Mouse (Mus musculus): Measurements from ENCODE around the gene Cela2a.
A peak's percentile ranks its signal among the peaks of the same experiment; 100 is the strongest.

The Cela2a gene

GRCm38 (mm10) chr4:141826060-141826459, at the start of gene Cela2a:
TSS of gene Cela2a (minus strand) at chr4:141826160.
- DNase-seq (ENCODE audit: low read depth, low spot score): no peak

GRCm38 (mm10) chr4:141875481-141876108, 49.6 kb upstream of the Cela2a start:
- no peak for DNase-seq (ENCODE audit: low read depth, low spot score)

- peak; percentile 49 for DNase-seq (ENCODE audit: low read depth, low spot score)
Observed at GRCm38 (mm10) chr4:141874601-141875460, 48.9 kb upstream of the Cela2a start, which contains the start of gene Efhd2. TSS of gene Efhd2 (minus strand) at chr4:141874920.

- DNase-seq (ENCODE audit: low read depth, low spot score): peak; percentile 11
Observed at GRCm38 (mm10) chr4:141874111-141874600, 48.2 kb upstream of the Cela2a start.

- DNase-seq (ENCODE audit: low read depth, low spot score): no peak
Observed at GRCm38 (mm10) chr4:141872977-141873376, 47.0 kb upstream of the Cela2a start.

- DNase-seq (ENCODE audit: low read depth, low spot score): no peak
Observed at GRCm38 (mm10) chr4:141871909-141872308, 45.9 kb upstream of the Cela2a start.

- no peak for DNase-seq (ENCODE audit: low read depth, low spot score)
Observed at GRCm38 (mm10) chr4:141871333-141871725, 45.4 kb upstream of the Cela2a start.

GRCm38 (mm10) chr4:141870666-141871332, 44.8 kb upstream of the Cela2a start:
- DNase-seq (ENCODE audit: low read depth, low spot score): no peak

- peak; percentile 13 for DNase-seq (ENCODE audit: low read depth, low spot score)
Observed at GRCm38 (mm10) chr4:141869436-141870215, 43.7 kb upstream of the Cela2a start.

GRCm38 (mm10) chr4:141868051-141868450, 42.1 kb upstream of the Cela2a start:
- DNase-seq (ENCODE audit: low read depth, low spot score): no peak

- peak; percentile 17 for DNase-seq (ENCODE audit: low read depth, low spot score)
Observed at GRCm38 (mm10) chr4:141867498-141867897, 41.5 kb upstream of the Cela2a start.

GRCm38 (mm10) chr4:141866933-141867490, 41.1 kb upstream of the Cela2a start:
- DNase-seq (ENCODE audit: low read depth, low spot score): peak; percentile 53

GRCm38 (mm10) chr4:141865600-141865999, 39.6 kb upstream of the Cela2a start:
- DNase-seq (ENCODE audit: low read depth, low spot score): no peak

- no peak for DNase-seq (ENCODE audit: low read depth, low spot score)
Observed at GRCm38 (mm10) chr4:141865006-141865405, 39.0 kb upstream of the Cela2a start.

- DNase-seq (ENCODE audit: low read depth, low spot score): no peak
Observed at GRCm38 (mm10) chr4:141864506-141864905, 38.5 kb upstream of the Cela2a start.

GRCm38 (mm10) chr4:141863726-141864280, 37.8 kb upstream of the Cela2a start:
- DNase-seq (ENCODE audit: low read depth, low spot score): no peak

- DNase-seq (ENCODE audit: low read depth, low spot score): no peak
Observed at GRCm38 (mm10) chr4:141862867-141863266, 36.9 kb upstream of the Cela2a start.

GRCm38 (mm10) chr4:141861591-141862295, 35.8 kb upstream of the Cela2a start:
- DNase-seq (ENCODE audit: low read depth, low spot score): no peak

GRCm38 (mm10) chr4:141860246-141860841, 34.4 kb upstream of the Cela2a start:
- no peak for DNase-seq (ENCODE audit: low read depth, low spot score)

- no peak for DNase-seq (ENCODE audit: low read depth, low spot score)
Observed at GRCm38 (mm10) chr4:141859351-141859750, 33.4 kb upstream of the Cela2a start.
